Mouse (Mus musculus) splenic B cell, adult 2 months (primary cell): ENCODE measurements around the gene Hist1h2ag.

Experiments
- DNase-seq: peaks from one replicate; pipeline ENCODE4 v3.0.0-alpha.2; 2011; ENCODE audit warnings: low read depth, low spot score
- H3K27me3 ChIP-seq: 2 replicates; pipeline ENCODE4 v1.6.1; 2012; ENCODE audit warnings: mild to moderate bottlenecking, low read length, moderate library complexity, mixed read lengths; ENCODE audit not compliant: control insufficient read depth, poor library complexity, insufficient read depth, severe bottlenecking
- H3K36me3 ChIP-seq: 2 replicates; pipeline ENCODE4 v1.6.1; 2012; ENCODE audit warnings: mild to moderate bottlenecking, low read length, moderate library complexity, mixed read lengths; ENCODE audit not compliant: control insufficient read depth, poor library complexity, insufficient read depth, severe bottlenecking

Hist1h2ag gene

GRCm38 (mm10) chr13:22029928-22030327 lies 12.8 kb downstream of the Hist1h2ag start:
- no peak for DNase-seq
- Histone ChIP-seq H3K27me3 (no peaks in the 10 kb centered on the region), H3K36me3 (no peaks in the 10 kb centered on the region)

DNA sequence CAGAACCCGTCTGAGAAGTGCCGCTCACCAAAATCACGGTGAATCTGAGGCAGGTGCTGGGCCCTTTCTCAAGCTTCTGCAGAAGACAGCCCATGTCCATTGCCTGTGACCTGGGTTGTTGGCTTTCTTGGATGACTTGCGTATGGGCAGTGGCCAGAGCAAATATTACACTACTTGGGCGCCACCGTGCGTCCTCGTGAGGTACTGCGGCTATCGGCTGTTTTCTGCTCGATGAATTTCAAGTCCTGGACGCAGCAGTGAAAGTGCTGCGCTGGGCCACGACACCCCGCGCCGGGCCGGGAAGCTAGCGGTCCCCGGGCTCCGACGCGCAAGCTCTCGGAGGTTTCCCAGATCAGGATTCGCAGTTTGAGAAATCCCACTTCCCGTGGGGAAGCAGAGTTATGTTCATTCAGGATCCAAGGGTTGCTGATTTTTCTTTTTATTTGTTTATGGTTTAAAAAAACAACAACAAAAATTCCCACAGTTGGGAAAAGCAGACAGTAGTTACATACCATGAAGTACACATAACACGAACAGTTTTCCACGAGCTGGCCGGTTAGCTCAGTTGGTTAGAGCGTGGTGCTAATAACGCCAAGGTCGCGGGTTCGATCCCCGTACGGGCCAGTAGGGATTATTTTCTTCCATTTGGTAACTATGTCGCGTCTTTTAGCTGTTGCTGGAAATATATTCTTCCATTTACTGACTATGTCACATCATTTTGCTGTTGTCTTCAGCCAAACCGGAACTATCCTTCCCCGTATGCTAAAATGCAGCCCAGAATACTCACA lies 13.9 kb downstream of the Hist1h2ag start:
- DNase-seq, result peak; percentile 96
- Histone ChIP-seq H3K36me3 (no peaks in the 10 kb centered on the region), H3K27me3 (no peaks in the 10 kb centered on the region)

DNA sequence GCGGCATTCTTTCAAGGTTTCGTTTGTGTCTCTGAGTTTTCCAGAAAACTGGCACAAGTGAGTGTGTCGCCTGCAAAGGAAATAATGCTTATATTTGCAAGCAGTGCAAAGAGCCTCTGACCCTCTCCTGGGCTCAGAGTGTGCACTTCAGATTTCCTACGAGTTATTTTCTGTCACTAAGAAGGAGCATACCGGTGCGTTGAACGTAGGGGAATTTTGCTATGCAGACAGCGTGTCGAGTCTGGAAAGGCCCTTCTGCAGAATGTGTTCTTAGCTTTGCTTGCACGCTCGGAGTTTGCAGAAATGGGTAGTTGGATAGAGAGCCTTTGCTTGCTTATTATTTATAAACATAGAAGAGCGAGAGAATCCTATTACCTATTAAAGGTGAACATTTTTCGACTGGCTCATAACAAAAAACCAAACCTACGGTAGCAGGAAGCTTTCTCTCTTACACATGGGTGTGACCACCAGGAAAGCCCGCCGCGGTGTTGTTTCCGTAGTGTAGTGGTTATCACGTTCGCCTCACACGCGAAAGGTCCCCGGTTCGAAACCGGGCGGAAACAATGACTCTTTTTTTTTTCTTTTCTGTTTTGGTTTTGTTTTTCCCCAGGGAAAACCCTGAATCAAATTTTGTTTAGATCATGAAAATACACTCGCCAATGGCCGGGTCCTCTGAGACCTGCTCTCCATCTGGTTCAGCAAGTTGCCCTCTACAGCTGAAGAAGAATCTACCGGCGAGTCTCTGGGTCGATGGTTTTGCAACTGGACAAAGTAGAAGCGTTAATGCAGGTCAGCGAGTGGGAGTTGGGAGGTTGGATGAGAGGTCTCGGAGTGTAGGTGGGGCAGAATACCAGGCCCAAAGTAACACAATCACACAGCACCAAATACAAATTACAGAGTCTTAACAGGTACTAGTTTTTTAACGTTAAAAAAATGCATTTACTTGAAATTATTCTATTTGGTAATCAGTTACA lies 16.4 kb downstream of the Hist1h2ag start:
- Histone ChIP-seq H3K27me3 (no peaks in the 10 kb centered on the region), H3K36me3 (no peaks in the 10 kb centered on the region)
- DNase-seq, result peak; percentile 91

DNA sequence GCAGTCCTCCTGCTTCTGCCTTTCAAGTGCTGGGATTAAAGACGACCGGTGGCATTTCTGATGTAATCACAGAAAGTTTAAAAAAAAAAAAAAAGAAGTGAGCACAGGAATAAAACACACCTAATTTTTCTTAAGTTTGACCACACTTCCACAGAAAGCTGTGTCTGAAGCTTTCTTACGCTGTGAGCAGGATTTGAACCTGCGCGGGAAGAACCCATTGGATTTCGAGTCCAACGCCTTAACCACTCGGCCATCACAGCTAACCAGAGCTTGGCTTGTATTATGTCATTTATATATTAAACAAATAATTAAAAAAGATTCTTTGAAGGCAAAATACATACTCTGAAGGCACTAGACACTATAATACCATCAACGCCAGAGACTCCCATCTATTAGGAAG lies 20.5 kb downstream of the Hist1h2ag start:
- no peaks in the 10 kb centered on the region for H3K36me3 ChIP-seq
- H3K27me3 ChIP-seq, result no peaks in the 10 kb centered on the region
- DNase-seq, result peak; percentile 91

GRCm38 (mm10) chr13:22021581-22021980 lies 21.2 kb downstream of the Hist1h2ag start:
- Histone ChIP-seq H3K36me3 (no peaks in the 10 kb centered on the region), H3K27me3 (no peaks in the 10 kb centered on the region)
- peak; percentile 34 for DNase-seq

DNA sequence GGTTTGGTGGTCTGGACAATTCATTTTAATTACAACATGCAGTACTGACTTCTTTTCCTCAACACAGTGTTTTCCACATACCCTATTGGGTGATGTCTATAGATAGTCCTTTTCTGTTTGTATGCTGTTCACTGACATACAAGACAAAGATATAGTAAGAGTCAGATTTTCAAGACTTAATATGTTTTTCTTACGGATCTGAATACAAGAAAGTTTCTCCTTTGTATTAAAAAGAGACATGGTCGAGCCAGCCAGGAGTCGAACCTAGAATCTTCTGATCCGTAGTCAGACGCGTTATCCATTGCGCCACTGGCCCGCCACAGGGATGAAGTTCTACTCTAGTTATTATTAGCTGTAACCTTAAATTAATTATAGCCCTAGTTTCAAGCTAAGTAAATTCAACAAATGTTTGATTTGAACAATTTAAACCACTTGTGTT lies 21.8 kb downstream of the Hist1h2ag start:
- Histone ChIP-seq H3K27me3 (no peaks in the 10 kb centered on the region), H3K36me3 (no peaks in the 10 kb centered on the region)
- DNase-seq, result peak; percentile 65

GRCm38 (mm10) chr13:22019934-22020835 lies 22.6 kb downstream of the Hist1h2ag start:
- H3K27me3 ChIP-seq, result no peaks in the 10 kb centered on the region
- no peaks in the 10 kb centered on the region for H3K36me3 ChIP-seq
- peak; percentile 64 for DNase-seq

DNA sequence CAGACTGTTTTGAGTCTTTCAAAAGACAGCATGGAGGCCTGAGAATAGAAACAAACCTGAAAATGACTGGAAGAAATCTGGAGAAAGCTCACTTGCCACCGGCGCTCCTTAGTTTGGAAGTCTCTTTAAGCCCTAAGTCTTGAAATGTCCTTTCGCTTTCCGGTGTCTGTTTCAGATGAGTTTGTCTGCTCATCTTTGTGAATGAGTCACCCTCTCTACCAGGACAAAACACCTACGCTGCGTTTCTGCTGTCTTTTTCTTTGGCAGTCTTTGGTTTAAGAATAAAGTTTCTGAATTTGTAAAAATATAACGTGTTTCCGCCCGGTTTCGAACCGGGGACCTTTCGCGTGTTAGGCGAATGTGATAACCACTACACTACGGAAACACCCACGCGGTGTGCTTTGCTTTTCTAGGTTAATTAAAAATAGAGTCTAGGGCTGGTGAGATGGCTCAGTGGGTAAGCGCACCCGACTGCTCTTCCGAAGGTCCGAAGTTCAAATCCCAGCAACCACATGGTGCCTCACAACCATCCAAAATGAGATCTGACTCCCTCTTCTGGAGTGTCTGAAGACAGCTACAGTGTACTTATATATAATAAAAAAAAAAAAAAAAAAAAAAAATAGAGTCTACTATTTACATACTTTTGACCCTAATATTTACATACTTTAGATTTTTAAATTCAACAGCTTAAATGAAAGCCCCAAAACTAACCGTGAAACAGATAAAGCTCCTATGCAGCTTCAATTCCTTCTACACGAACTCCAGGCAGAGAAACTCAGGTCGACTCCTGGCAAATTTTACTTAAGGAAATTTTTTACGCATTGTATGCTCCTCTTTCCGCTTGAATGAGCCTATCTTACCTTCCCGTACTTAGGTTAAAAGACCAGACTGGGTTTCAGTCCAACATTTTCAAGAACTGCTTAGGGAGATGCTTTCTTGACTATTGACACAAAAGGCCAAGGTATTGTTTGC lies 27.0 kb downstream of the Hist1h2ag start:
- H3K36me3 ChIP-seq, result no peaks in the 10 kb centered on the region
- DNase-seq, result peak; percentile 95

GRCm38 (mm10) chr13:22014411-22014845 lies 28.3 kb downstream of the Hist1h2ag start:
- H3K36me3 ChIP-seq, result no peaks in the 10 kb centered on the region
- no peaks in the 10 kb centered on the region for H3K27me3 ChIP-seq
- DNase-seq, result peak; percentile 21

More for the DNA sequence above, 27.0 kb downstream of the Hist1h2ag start:
- no peaks in the 10 kb centered on the region for H3K27me3 ChIP-seq

GRCm38 (mm10) chr13:22013716-22014115 lies 29.0 kb downstream of the Hist1h2ag start:
- H3K36me3 ChIP-seq, result no peaks in the 10 kb centered on the region
- no peaks in the 10 kb centered on the region for H3K27me3 ChIP-seq
- no peak for DNase-seq

DNA sequence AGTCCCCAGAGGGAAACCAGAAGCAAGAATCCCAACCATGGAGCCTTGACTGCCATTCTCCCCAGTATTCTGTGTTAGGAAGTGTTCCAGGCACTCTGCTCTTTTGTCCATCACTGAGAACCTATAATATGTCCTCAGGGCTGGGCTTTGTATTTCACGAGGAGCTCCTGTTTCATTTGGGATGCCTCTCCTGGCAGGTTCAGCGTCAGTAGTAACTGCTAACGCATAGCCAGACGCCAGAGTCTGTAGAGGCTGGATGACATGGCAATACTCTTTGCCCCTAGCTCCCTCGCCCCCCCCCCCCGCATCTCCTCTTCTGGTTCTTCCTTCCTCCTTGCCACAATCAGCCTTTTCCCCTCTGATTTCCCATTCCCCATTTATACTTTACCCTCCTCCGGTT lies 33.1 kb downstream of the Hist1h2ag start, which contains the start of gene Prss16:
Gene Prss16, minus strand, starts transcription at position 101 of the 400 bp plus-strand sequence.
- no peak for DNase-seq
- H3K27me3 ChIP-seq, result no peaks in the 10 kb centered on the region
- no peaks in the 10 kb centered on the region for H3K36me3 ChIP-seq

DNA sequence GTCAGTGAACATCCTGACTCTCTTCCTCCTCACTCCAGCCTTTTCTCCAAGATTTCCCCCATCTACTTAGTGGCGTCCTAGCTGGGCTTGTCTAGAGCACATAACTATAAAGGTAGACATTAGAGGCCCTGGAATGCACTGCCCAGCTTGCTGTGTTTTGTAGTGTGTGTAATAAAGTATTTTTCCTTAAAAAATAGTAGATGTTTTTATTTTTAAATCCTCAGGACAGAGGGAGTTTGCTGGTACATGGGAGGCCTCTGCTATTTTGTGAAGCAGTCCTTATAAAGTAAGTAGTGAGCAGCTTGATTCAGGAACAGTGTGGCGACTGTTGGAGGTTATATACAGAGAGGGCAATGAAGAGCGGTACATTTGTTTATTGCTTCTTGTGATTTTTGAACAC lies 34.0 kb downstream of the Hist1h2ag start:
- DNase-seq, result no peak
- no peaks in the 10 kb centered on the region for H3K27me3 ChIP-seq
- no peaks in the 10 kb centered on the region for H3K36me3 ChIP-seq

- Histone ChIP-seq H3K36me3 (no peaks in the 10 kb centered on the region), H3K27me3 (no peaks in the 10 kb centered on the region)
- DNase-seq, result no peak
These were observed 34.9 kb downstream of the Hist1h2ag start for GRCm38 (mm10) chr13:22007872-22008271.
